ENCODE assay signal across 25 mouse cellular contexts in genomic region chr9:33168159-33168558, GRCm38 (mm10).
DNase-seq lines count a peak whose midpoint lies in the region; ATAC-seq and TF ChIP-seq lines count a peak whose summit lies in the region.
"Had no signal": no experiment of that assay in that cellular context is flagged by ENCODE, and none has a peak within 500 bp of the region (broad histone marks: within the 10 kb centered on the region; RNA-seq: fewer than 3 reads in every experiment).

No protein-coding gene starts in this region.

- no peak for TF ChIP-seq POLR2A in myocyte (IDR thresholded peaks at IDR 0.05; ENCODE audit: insufficient read length, low read depth)

- H3ac ChIP-seq in myocyte (ENCODE audit: control insufficient read depth, insufficient read length) = no peak overlapping the region

- DNase-seq in forebrain, embryonic 14.5 days (ENCODE audit: low spot score) = peak; percentile 3
- no peak for DNase-seq in forebrain, embryonic 11.5 days (ENCODE audit: low spot score)
- DNase-seq in left cerebral cortex, postnatal 14 days (ENCODE audit: low spot score in 2 of 2) = peak; percentile 5 to 8
- DNase-seq in left cerebral cortex, adult 8-10 months (ENCODE audit: low spot score in 2 of 2) = no peak
- no peak for DNase-seq in midbrain, embryonic 10.5 days (ENCODE audit: low spot score)
- DNase-seq in spleen, adult 12 weeks (ENCODE audit: low spot score) = no peak
- DNase-seq: adrenal gland, postnatal 25 days; cerebellum, adult 11-12 months; cerebellum, postnatal 10 days; gastrocnemius, postnatal 14 days; heart, adult 2 months; kidney, adult 11 months; kidney, postnatal 4 days; liver, postnatal 0 days; lung, postnatal 14 days; thymus, postnatal 14 days had no signal

- whole genome bisulfite sequencing in forebrain, embryonic 14.5 days = 84% methylated on average over 6 of the region's 6 CpGs
- WGBS in forebrain, embryonic 11.5 days = 91% methylated on average over 6 of the region's 6 CpGs
- 67% methylated on average over 6 of the region's 6 CpGs for WGBS in midbrain, embryonic 16.5 days
- 86% methylated on average over 6 of the region's 6 CpGs for WGBS in midbrain, embryonic 10.5 days

- no peak overlapping the region for H3K4me3 ChIP-seq in forebrain, embryonic 14.5 days (ENCODE audit: low read depth, low read length)
- no peak overlapping the region for H3K4me3 ChIP-seq in forebrain, embryonic 11.5 days (ENCODE audit: low read depth, low read length)
- H3K4me3 ChIP-seq in midbrain, embryonic 16.5 days (ENCODE audit: low read depth, low read length) = no peak overlapping the region
- no peak overlapping the region for H3K4me3 ChIP-seq in midbrain, embryonic 10.5 days
- H3K4me3 ChIP-seq in myocyte = no peak overlapping the region
- H3K4me3 ChIP-seq: heart, adult 2 months; hindbrain, embryonic 12.5 days; left cerebral cortex, adult 2 months; limb, embryonic 12.5 days; neural tube, embryonic 12.5 days had no signal

- no peak for ATAC-seq in forebrain, embryonic 14.5 days
- no peak for ATAC-seq in forebrain, embryonic 11.5 days (replicated peaks; ENCODE audit: low FRiP score)
- peak; percentile 42; the same call in 1 of the 2 replicates for ATAC-seq in midbrain, embryonic 16.5 days
- ATAC-seq: CD4-positive, CD25-positive, alpha-beta regulatory T cell, adult 4 months; liver, postnatal 0 days had no signal

- no peaks in the 10 kb centered on the region for H3K4me1 ChIP-seq in forebrain, embryonic 14.5 days (ENCODE audit: control insufficient read depth, insufficient read depth, low read length)
- no peaks in the 10 kb centered on the region for H3K4me1 ChIP-seq in forebrain, embryonic 11.5 days (replicated peaks; ENCODE audit: control insufficient read depth, insufficient read depth, low read length)
- H3K4me1 ChIP-seq in midbrain, embryonic 16.5 days (ENCODE audit: control insufficient read depth, insufficient read depth, low read length) = no peaks in the 10 kb centered on the region
- no peaks in the 10 kb centered on the region for H3K4me1 ChIP-seq in midbrain, embryonic 10.5 days
- H3K4me1 ChIP-seq: hindbrain, embryonic 12.5 days; limb, embryonic 12.5 days; neural tube, embryonic 12.5 days had no signal

- H3K79me2 ChIP-seq in myocyte (ENCODE audit: control insufficient read depth, insufficient read depth) = no peaks in the 10 kb centered on the region

- intact Hi-C loops in left cerebral cortex, postnatal 14 days (cut with DNase I) = no loop called here

- H3K9me3 ChIP-seq in forebrain, embryonic 14.5 days (replicated peaks; ENCODE audit: control insufficient read depth, low read length) = no peaks in the 10 kb centered on the region
- no peaks in the 10 kb centered on the region for H3K9me3 ChIP-seq in forebrain, embryonic 11.5 days (ENCODE audit: control insufficient read depth, low read length)
- H3K9me3 ChIP-seq in midbrain, embryonic 16.5 days (replicated peaks; ENCODE audit: control insufficient read depth, low read length, poor library complexity, severe bottlenecking) = no peaks in the 10 kb centered on the region
- no peaks in the 10 kb centered on the region for H3K9me3 ChIP-seq in midbrain, embryonic 10.5 days (replicated peaks)
- H3K9me3 ChIP-seq: hindbrain, embryonic 12.5 days; limb, embryonic 12.5 days; megakaryocyte, embryonic 14.5 days; neural tube, embryonic 12.5 days had no signal

- H3K9ac ChIP-seq in forebrain, embryonic 14.5 days (ENCODE audit: low read length) = no peak overlapping the region
- H3K9ac ChIP-seq in forebrain, embryonic 11.5 days (ENCODE audit: low read length) = no peak overlapping the region
- H3K9ac ChIP-seq in midbrain, embryonic 16.5 days (ENCODE audit: low read depth, low read length) = no peak overlapping the region
- H3K9ac ChIP-seq: hindbrain, embryonic 12.5 days; limb, embryonic 12.5 days; liver, postnatal 0 days; neural tube, embryonic 12.5 days had no signal

- H3K36me3 ChIP-seq in forebrain, embryonic 14.5 days (ENCODE audit: control insufficient read depth, insufficient read depth, low read length) = no peaks in the 10 kb centered on the region
- no peaks in the 10 kb centered on the region for H3K36me3 ChIP-seq in forebrain, embryonic 11.5 days (ENCODE audit: control insufficient read depth, insufficient read depth, low read length)
- H3K36me3 ChIP-seq in midbrain, embryonic 16.5 days (ENCODE audit: control insufficient read depth, insufficient read depth, low read length) = no peaks in the 10 kb centered on the region
- H3K36me3 ChIP-seq in midbrain, embryonic 10.5 days = no peaks in the 10 kb centered on the region
- no peaks in the 10 kb centered on the region for H3K36me3 ChIP-seq in myocyte (ENCODE audit: control insufficient read depth, insufficient read depth)
- H3K36me3 ChIP-seq: hindbrain, embryonic 12.5 days; limb, embryonic 12.5 days; neural tube, embryonic 12.5 days had no signal

- H3K4me2 ChIP-seq in forebrain, embryonic 14.5 days (ENCODE audit: low read length) = no peak overlapping the region
- H3K4me2 ChIP-seq in forebrain, embryonic 11.5 days (ENCODE audit: low read depth, low read length, severe bottlenecking) = no peak overlapping the region
- H3K4me2 ChIP-seq in midbrain, embryonic 16.5 days (ENCODE audit: low read length) = no peak overlapping the region
- H3K4me2 ChIP-seq in myocyte (ENCODE audit: low read depth) = peak overlapping the region; percentile 12
- H3K4me2 ChIP-seq: hindbrain, embryonic 12.5 days; limb, embryonic 12.5 days; liver, embryonic 11.5 days; neural tube, embryonic 12.5 days had no signal

- no peak overlapping the region for H3K27ac ChIP-seq in forebrain, embryonic 14.5 days (ENCODE audit: low read depth, low read length)
- H3K27ac ChIP-seq in forebrain, embryonic 11.5 days (ENCODE audit: low read depth, low read length) = no peak overlapping the region
- H3K27ac ChIP-seq in midbrain, embryonic 16.5 days (ENCODE audit: low read length) = no peak overlapping the region
- H3K27ac ChIP-seq in midbrain, embryonic 10.5 days (replicated peaks) = no peak overlapping the region
- H3K27ac ChIP-seq: heart, adult 2 months; hindbrain, embryonic 12.5 days; left cerebral cortex, adult 2 months; limb, embryonic 12.5 days; neural tube, embryonic 12.5 days had no signal

- H3K27me3 ChIP-seq in forebrain, embryonic 14.5 days (replicated peaks; ENCODE audit: control insufficient read depth, insufficient read depth, low read length) = no peaks in the 10 kb centered on the region
- no peaks in the 10 kb centered on the region for H3K27me3 ChIP-seq in forebrain, embryonic 11.5 days (ENCODE audit: control insufficient read depth, insufficient read depth, low read length)
- H3K27me3 ChIP-seq in midbrain, embryonic 16.5 days (ENCODE audit: control insufficient read depth, insufficient read depth, low read depth, low read length) = no peaks in the 10 kb centered on the region
- no peaks in the 10 kb centered on the region for H3K27me3 ChIP-seq in midbrain, embryonic 10.5 days (ENCODE audit: low read depth, poor library complexity, severe bottlenecking)
- no peaks in the 10 kb centered on the region for H3K27me3 ChIP-seq in myocyte (ENCODE audit: control insufficient read depth, insufficient read depth, insufficient read length)
- H3K27me3 ChIP-seq: hindbrain, embryonic 12.5 days; limb, embryonic 12.5 days; megakaryocyte, embryonic 14.5 days; neural tube, embryonic 12.5 days had no signal

TF ChIP-seq in myocyte, 11 proteins besides CTCF, POLR2A, EP300 and RAD21:
- TF ChIP-seq MYOD1 (IDR thresholded peaks at IDR 0.05; ENCODE audit: control insufficient read depth in 1 of 3, insufficient read length in 2 of 3, low read depth in 2 of 3) (no peak), USF1 (IDR thresholded peaks at IDR 0.05; ENCODE audit: low read depth) (peak; percentile 64)
TF ChIP-seq in myocyte: peak in this region for 1.

Comparison
In these comparisons a context has a peak if more than half of its experiments do, and no peak if none do; other contexts are left out.
1. DNase-seq: peak in forebrain, embryonic 14.5 days (single experiment) and left cerebral cortex, postnatal 14 days (2 of 2); none in forebrain, embryonic 11.5 days (single experiment), left cerebral cortex, adult 8-10 months (0 of 2), midbrain, embryonic 10.5 days (single experiment) and spleen, adult 12 weeks (single experiment).